Mouse (Mus musculus): ENCODE data around the gene Cep19. TPM values are rescaled to one million over a fixed set of nuclear protein-coding genes. Genes with fewer than 3 reads are reported as not detected.

Cep19 gene
- polyA plus RNA-seq, 1 experiment from 2014 or later = 49.1 TPM

- Histone ChIP-seq H3K4me3 (ENCODE audit: low read depth, low read length) (no peak overlapping the region), H3K27ac (ENCODE audit: low read length) (no peak overlapping the region), H3K36me3 (ENCODE audit: control insufficient read depth, insufficient read depth, low read length) (no peaks in the 10 kb centered on the region), H3K9ac (ENCODE audit: low read depth, low read length) (no peak overlapping the region), H3K4me1 (ENCODE audit: control insufficient read depth, insufficient read depth, low read length) (no peaks in the 10 kb centered on the region), H3K4me2 (ENCODE audit: low read length) (no peak overlapping the region), H3K9me3 (replicated peaks; ENCODE audit: control insufficient read depth, low read length, poor library complexity, severe bottlenecking) (no peaks in the 10 kb centered on the region), H3K27me3 (ENCODE audit: control insufficient read depth, insufficient read depth, low read depth, low read length) (no peaks in the 10 kb centered on the region)
- WGBS = 80% methylated on average over 13 of the region's 13 CpGs
- ATAC-seq = no peak
Observed at GRCm38 (mm10) chr16:32154437-32154836, 54.8 kb downstream of the Cep19 start.

- no peak for ATAC-seq
- Histone ChIP-seq H3K4me1 (ENCODE audit: control insufficient read depth, insufficient read depth, low read length) (no peaks in the 10 kb centered on the region), H3K27me3 (ENCODE audit: control insufficient read depth, insufficient read depth, low read depth, low read length) (no peaks in the 10 kb centered on the region), H3K9me3 (replicated peaks; ENCODE audit: control insufficient read depth, low read length, poor library complexity, severe bottlenecking) (no peaks in the 10 kb centered on the region), H3K36me3 (ENCODE audit: control insufficient read depth, insufficient read depth, low read length) (no peaks in the 10 kb centered on the region), H3K9ac (ENCODE audit: low read depth, low read length) (no peak overlapping the region), H3K27ac (ENCODE audit: low read length) (no peak overlapping the region), H3K4me2 (ENCODE audit: low read length) (no peak overlapping the region), H3K4me3 (ENCODE audit: low read depth, low read length) (no peak overlapping the region)
- whole genome bisulfite sequencing = 55% methylated on average over 3 of the region's 3 CpGs
Observed at GRCm38 (mm10) chr16:32156719-32157118, 57.1 kb downstream of the Cep19 start.

- H3K4me2 ChIP-seq (ENCODE audit: low read length) = no peak overlapping the region
- ATAC-seq = no peak
- no peaks in the 10 kb centered on the region for H3K4me1 ChIP-seq (ENCODE audit: control insufficient read depth, insufficient read depth, low read length)
- H3K27me3 ChIP-seq (ENCODE audit: control insufficient read depth, insufficient read depth, low read depth, low read length) = no peaks in the 10 kb centered on the region
- 74% methylated on average over 2 of the region's 2 CpGs for WGBS
- H3K27ac ChIP-seq (ENCODE audit: low read length) = no peak overlapping the region
- no peak overlapping the region for H3K4me3 ChIP-seq (ENCODE audit: low read depth, low read length)
- no peak overlapping the region for H3K9ac ChIP-seq (ENCODE audit: low read depth, low read length)
- no peaks in the 10 kb centered on the region for H3K9me3 ChIP-seq (replicated peaks; ENCODE audit: control insufficient read depth, low read length, poor library complexity, severe bottlenecking)
- H3K36me3 ChIP-seq (ENCODE audit: control insufficient read depth, insufficient read depth, low read length) = no peaks in the 10 kb centered on the region
Observed at GRCm38 (mm10) chr16:32157369-32157768, 57.8 kb downstream of the Cep19 start.

Other genes with a start within 250 kb of the Cep19 start
- 0.07 and 0.28 TPM in 2 replicates for gene Meltf, start 221.0 kb upstream of the Cep19 start, polyA plus RNA-seq (2015; fragmentation: Nextera tagmentation; extraction: Ambion mirVana)
- 2.7 and 3.5 TPM in 2 replicates for gene Pigz, start 165.9 kb upstream of the Cep19 start, polyA plus RNA-seq (2015; fragmentation: Nextera tagmentation; extraction: Ambion mirVana)
- gene 0610012G03Rik, start 151.3 kb upstream of the Cep19 start, polyA plus RNA-seq (2015; fragmentation: Nextera tagmentation; extraction: Ambion mirVana) = 114 and 117 TPM in 2 replicates
- 103 and 105 TPM in 2 replicates for gene Ncbp2, start 151.3 kb upstream of the Cep19 start, polyA plus RNA-seq (2015; fragmentation: Nextera tagmentation; extraction: Ambion mirVana)
- gene Senp5, start 96.5 kb upstream of the Cep19 start, polyA plus RNA-seq (2015; fragmentation: Nextera tagmentation; extraction: Ambion mirVana) = 15.3 and 16.7 TPM in 2 replicates
- 37.5 and 40.4 TPM in 2 replicates for gene Pak2, start 20.5 kb upstream of the Cep19 start, polyA plus RNA-seq (2015; fragmentation: Nextera tagmentation; extraction: Ambion mirVana)
- 104 and 107 TPM in 2 replicates for gene Pigx, start 60 bp upstream of the Cep19 start, polyA plus RNA-seq (2015; fragmentation: Nextera tagmentation; extraction: Ambion mirVana)
- 6.7 and 6.8 TPM in 2 replicates for gene Nrros, start 65.8 kb downstream of the Cep19 start, polyA plus RNA-seq (2015; fragmentation: Nextera tagmentation; extraction: Ambion mirVana)
- not detected in 2 replicates for gene Bex6, start 80.0 kb downstream of the Cep19 start, polyA plus RNA-seq (2015; fragmentation: Nextera tagmentation; extraction: Ambion mirVana)
- 5.9 and 8.2 TPM in 2 replicates for gene Fbxo45, start 147.4 kb downstream of the Cep19 start, polyA plus RNA-seq (2015; fragmentation: Nextera tagmentation; extraction: Ambion mirVana)
- 13.8 and 16.0 TPM in 2 replicates for gene Wdr53, start 147.4 kb downstream of the Cep19 start, polyA plus RNA-seq (2015; fragmentation: Nextera tagmentation; extraction: Ambion mirVana)
- not detected in 2 replicates for gene Smco1, start 171.7 kb downstream of the Cep19 start, polyA plus RNA-seq (2015; fragmentation: Nextera tagmentation; extraction: Ambion mirVana)
- 24.2 and 25.9 TPM in 2 replicates for gene Rnf168, start 177.7 kb downstream of the Cep19 start, polyA plus RNA-seq (2015; fragmentation: Nextera tagmentation; extraction: Ambion mirVana)
- gene Ubxn7, start 232.5 kb downstream of the Cep19 start, polyA plus RNA-seq (2015; fragmentation: Nextera tagmentation; extraction: Ambion mirVana) = 21.1 and 23.7 TPM in 2 replicates